Mouse (Mus musculus) stomach, postnatal 0 days (tissue): ENCODE results near the gene Ankib1. TPM values are rescaled to one million over a fixed set of nuclear protein-coding genes. Genes with fewer than 3 reads are reported as not detected.

Source experiments
- ATAC-seq: fragments of 200-750 bp; cut with Nextera tagmentation; 2 replicates; pipeline ENCODE4 v1.8.0; 2017; ENCODE audit not compliant: low FRiP score, low TSS enrichment
- DNase-seq: peaks from one replicate; pipeline ENCODE4 v3.0.0-alpha.2; 2016; ENCODE audit warnings: low spot score
- H3K27ac ChIP-seq: fragments of 300-500 bp; sonication (generic); replicated peaks from 2 replicates; pipeline ENCODE4 v1.5.1; 2014; ENCODE audit warnings: mild to moderate bottlenecking, control low read depth
- H3K27me3 ChIP-seq: fragments of 300-500 bp; sonication (generic); 2 replicates; pipeline ENCODE4 v1.6.1; 2014; ENCODE audit warnings: low read length; ENCODE audit not compliant: control insufficient read depth, insufficient read depth
- H3K36me3 ChIP-seq: fragments of 300-500 bp; sonication (generic); 2 replicates; pipeline ENCODE4 v1.6.1; 2014; ENCODE audit warnings: low read length, mixed read lengths; ENCODE audit not compliant: control insufficient read depth, insufficient read depth
- H3K4me1 ChIP-seq: fragments of 300-500 bp; sonication (generic); replicated peaks from 2 replicates; pipeline ENCODE4 v1.6.1; 2014; ENCODE audit warnings: antibody characterized with exemption; ENCODE audit not compliant: control insufficient read depth, insufficient read depth
- H3K4me2 ChIP-seq: fragments of 300-500 bp; sonication (generic); replicated peaks from 2 replicates; pipeline ENCODE4 v1.6.1; 2014; ENCODE audit warnings: low read depth, mild to moderate bottlenecking, control low read depth, moderate library complexity
- H3K4me3 ChIP-seq: fragments of 300-500 bp; sonication (generic); 2 replicates; pipeline ENCODE4 v1.5.1; 2014; ENCODE audit warnings: low read depth, low read length, control low read depth
- H3K9ac ChIP-seq: fragments of 300-500 bp; sonication (generic); 2 replicates; pipeline ENCODE4 v1.6.1; 2014; ENCODE audit warnings: mild to moderate bottlenecking, low read length, control low read depth, mixed read lengths
- H3K9me3 ChIP-seq: fragments of 300-500 bp; sonication (generic); 2 replicates; pipeline ENCODE4 v1.6.1; 2016; ENCODE audit warnings: low read length; ENCODE audit not compliant: control insufficient read depth
- CTCF ChIP-seq: IDR thresholded peaks from 2 replicates; pipeline ENCODE4 v1.5.1; 2016; ENCODE audit warnings: antibody characterized with exemption, low read depth, mild to moderate bottlenecking, moderate library complexity
- EP300 ChIP-seq: optimal IDR thresholded peaks from 2 replicates; pipeline ENCODE3; 2016; ENCODE audit warnings: antibody characterized with exemption
- WGBS: fragments of 180-500 bp; shearing (Covaris S2); extraction: QIAGEN DNeasy Blood & Tissue Kit; methylation state at CpG from one replicate; pipeline ENCODE4 v1.1.7; 2014; 5-methylcytosine and 5-hydroxymethylcytosine counted together
- polyA plus RNA-seq: library from polyadenylated mRNA; unstranded; fragments of >200 nt; fragmentation: Nextera tagmentation; extraction: Ambion mirVana; gene quantifications from 2 replicates; pipeline ENCODE4 v1.2.1, GENCODE M21; 2015

The Ankib1 gene
- 5.9 and 6.2 TPM in 2 replicates for polyA plus RNA-seq

GRCm38 (mm10) chr5:3802433-3803291, at the start of gene Ankib1, which contains the start of gene Krit1:
TSS of gene Ankib1 (minus strand) at chr5:3802925.
TSS of gene Krit1 (plus strand) at chr5:3803184.
- WGBS = under 1% methylated on average over 75 of the region's 109 CpGs
- peak; percentile 90 for DNase-seq
- no peaks in the 10 kb centered on the region for H3K36me3 ChIP-seq
- no peaks in the 10 kb centered on the region for H3K27me3 ChIP-seq
- H3K4me1 ChIP-seq = no peaks in the 10 kb centered on the region
- peak within 1 kb of the TSS; percentile 83 for H3K9ac ChIP-seq
- peak within 1 kb of the TSS; percentile 77 for H3K4me2 ChIP-seq
- H3K27ac ChIP-seq = peak within 1 kb of the TSS; percentile 93
- H3K9me3 ChIP-seq = no peaks in the 10 kb centered on the region
- peak; percentile 94 for ATAC-seq
- 0 out of 2 replicates have a peak, but pooled peaks have one; percentile 2 for TF ChIP-seq CTCF
- no peak for TF ChIP-seq EP300
- peak within 1 kb of the TSS; percentile 87 for H3K4me3 ChIP-seq

GRCm38 (mm10) chr5:3845026-3845425, 42.3 kb upstream of the Ankib1 start, which contains the start of gene Lrrd1:
TSS of gene Lrrd1 (plus strand) at chr5:3845173.
- WGBS = 7% methylated on average over 24 of the region's 24 CpGs
- H3K27me3 ChIP-seq = no peaks in the 10 kb centered on the region
- peak within 1 kb of the TSS; percentile 35 for H3K4me2 ChIP-seq
- no peaks in the 10 kb centered on the region for H3K9me3 ChIP-seq
- TF ChIP-seq EP300 (no peak), CTCF (no peak)
- ATAC-seq (no peak), DNase-seq (no peak)
- no peaks in the 10 kb centered on the region for H3K4me1 ChIP-seq
- peak within 1 kb of the TSS; percentile 3; the same call in 1 of the 2 replicates for H3K9ac ChIP-seq
- H3K36me3 ChIP-seq = no peaks in the 10 kb centered on the region
- no peak within 1 kb of the TSS for H3K27ac ChIP-seq
- H3K4me3 ChIP-seq = peak within 1 kb of the TSS; percentile 22

DNA sequence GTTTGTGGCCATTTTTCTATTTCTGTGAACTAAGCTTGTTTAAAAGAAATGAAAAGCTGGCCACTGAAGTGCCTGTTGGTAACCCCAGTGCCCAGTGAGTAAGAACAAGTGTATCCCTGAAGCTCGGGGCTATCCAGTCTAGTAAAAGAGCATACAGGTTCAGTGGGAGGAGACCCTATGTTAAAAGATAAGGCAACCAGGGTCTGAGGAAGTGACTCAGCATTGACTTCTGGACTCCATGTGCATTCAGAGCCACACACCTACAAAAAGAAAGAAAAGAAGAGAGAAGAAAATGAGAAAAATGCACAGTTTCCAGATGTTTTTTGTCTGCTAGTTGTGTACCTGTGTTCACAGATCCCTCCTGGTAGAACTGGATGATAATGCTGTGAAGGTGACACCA, 31.4 kb upstream of the Ankib1 start:
- Histone ChIP-seq H3K4me3 (no peak overlapping the region), H3K9ac (no peak overlapping the region), H3K4me2 (no peak overlapping the region), H3K4me1 (no peaks in the 10 kb centered on the region), H3K36me3 (0 out of 2 replicates have a peak, but pooled peaks cover 6% of the 10 kb centered on the region), H3K9me3 (no peaks in the 10 kb centered on the region), H3K27ac (no peak overlapping the region), H3K27me3 (no peaks in the 10 kb centered on the region)
- TF ChIP-seq CTCF (no peak), EP300 (no peak)
- WGBS = 56% methylated on average over 1 of the region's 1 CpGs
- ATAC-seq (no peak), DNase-seq (no peak)

- no peak for DNase-seq
- H3K27ac ChIP-seq = no peak overlapping the region
- no peak for ATAC-seq
- no peaks in the 10 kb centered on the region for H3K4me1 ChIP-seq
- H3K4me2 ChIP-seq = no peak overlapping the region
- peak; percentile 19; the same call in 1 of the 2 replicates for TF ChIP-seq CTCF
- TF ChIP-seq EP300 = no peak
- no peaks in the 10 kb centered on the region for H3K27me3 ChIP-seq
- no peaks in the 10 kb centered on the region for H3K9me3 ChIP-seq
- no peak overlapping the region for H3K4me3 ChIP-seq
- no peak overlapping the region for H3K9ac ChIP-seq
- 93% methylated on average over 1 of the region's 1 CpGs for WGBS
- peaks cover 4% of the 10 kb centered on the region; the same call in 1 of the 2 replicates for H3K36me3 ChIP-seq
Measured at GRCm38 (mm10) chr5:3808472-3808871, 5.7 kb upstream of the Ankib1 start.

GRCm38 (mm10) chr5:3803292-3804165, 804 bp upstream of the Ankib1 start:
- WGBS = under 1% methylated on average over 36 of the region's 36 CpGs
- Histone ChIP-seq H3K9ac (peak overlapping the region; percentile 83), H3K9me3 (no peaks in the 10 kb centered on the region), H3K4me3 (peak overlapping the region; percentile 87), H3K4me2 (peak overlapping the region; percentile 77), H3K27me3 (no peaks in the 10 kb centered on the region), H3K4me1 (no peaks in the 10 kb centered on the region), H3K27ac (peak overlapping the region; percentile 93), H3K36me3 (no peaks in the 10 kb centered on the region)
- TF ChIP-seq CTCF (peak; percentile 50), EP300 (peak; percentile 54)
- DNase-seq = no peak
- ATAC-seq = peak; percentile 67
